Mouse (Mus musculus): ENCODE data around the gene Fgfr2.

- TF ChIP-seq CTCF (IDR thresholded peaks at IDR 0.05; ENCODE audit: borderline replicate concordance, insufficient read depth, low read length) (no peak), POLR2A (IDR thresholded peaks at IDR 0.05; ENCODE audit: low read depth, low read length) (no peak)
Measured at GRCm38 (mm10) chr7:132494263-132494662, 628.9 kb downstream of the Fgfr2 start.
